ENCODE assay signal across 16 mouse cellular contexts in the genomic region with DNA sequence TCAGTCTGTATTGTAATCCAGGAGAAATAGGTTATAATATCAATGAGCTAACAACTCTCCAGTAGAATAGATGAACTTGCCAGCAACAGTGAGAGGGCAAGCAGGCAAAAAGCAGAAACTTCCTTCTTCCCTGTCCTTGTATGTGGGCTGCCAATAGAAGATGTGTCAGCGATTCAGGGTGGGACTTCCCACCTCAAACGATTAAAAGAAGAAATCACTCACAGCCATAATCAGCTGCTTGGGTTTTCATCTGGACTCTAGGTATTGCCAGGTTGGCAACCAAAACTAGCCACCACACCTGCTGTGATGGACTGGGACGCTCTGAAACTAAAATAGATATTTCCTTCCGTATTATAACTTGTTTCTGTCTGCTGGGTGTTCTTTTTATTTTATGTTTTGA.
"Had no signal": no experiment of that assay in that cellular context is flagged by ENCODE, and none has a peak within 500 bp of the region (broad histone marks: within the 10 kb centered on the region; RNA-seq: fewer than 3 reads in every experiment).

No protein-coding gene starts in this region.

- H3K27ac ChIP-seq: limb, embryonic 15.5 days; midbrain, embryonic 15.5 days; neural tube, embryonic 12.5 days had no signal

- H3K4me1 ChIP-seq: megakaryocyte, embryonic 14.5 days; midbrain, embryonic 15.5 days had no signal

- ATAC-seq: intestine, postnatal 0 days; midbrain, embryonic 15.5 days had no signal

- H3K9ac ChIP-seq: limb, embryonic 15.5 days; lung, embryonic 14.5 days; midbrain, embryonic 15.5 days; neural tube, embryonic 12.5 days had no signal

- H3K27me3 ChIP-seq: limb, embryonic 15.5 days; midbrain, embryonic 15.5 days; neural tube, embryonic 12.5 days had no signal

- DNase-seq: kidney, adult 8-10 months; kidney, postnatal 36 days; layer of hippocampus, adult 9-11 months; layer of hippocampus, postnatal 36 days; lung, embryonic 14.5 days; lung, postnatal 10 days; lung, postnatal 4 days; spleen, adult 18-20 months; thymus, adult 18-20 months; thymus, postnatal 25 days had no signal

- H3K36me3 ChIP-seq: limb, embryonic 15.5 days; midbrain, embryonic 15.5 days; neural tube, embryonic 12.5 days had no signal

- H3K9me3 ChIP-seq: limb, embryonic 15.5 days; midbrain, embryonic 15.5 days had no signal

- H3K4me2 ChIP-seq: limb, embryonic 15.5 days; lung, embryonic 14.5 days; midbrain, embryonic 11.5 days; midbrain, embryonic 15.5 days; neural tube, embryonic 12.5 days had no signal

- H3K4me3 ChIP-seq: limb, embryonic 15.5 days; megakaryocyte, embryonic 14.5 days; midbrain, embryonic 15.5 days; neural tube, embryonic 12.5 days had no signal
